Mouse (Mus musculus) gastrocnemius, postnatal 14 days (tissue): ENCODE measurements around the gene Gm13040. TPM values are rescaled to one million over a fixed set of nuclear protein-coding genes. Genes with fewer than 3 reads are reported as not detected.
"Not testable (repeated sequence)": the region's sequence is repeated elsewhere in the genome, so short reads cannot be mapped to it uniquely, and the experiment has no call there.

Experiments
- DNase-seq: peaks from one replicate; pipeline ENCODE4 v3.0.0; 2021; ENCODE audit warnings: mixed read lengths
- intact Hi-C: fragments of 180-260 bp; cut with DNase I; formaldehyde crosslinking; loops from one replicate; pipeline ENCODE4 v1.15.1; 2025; ENCODE audit warnings: low total_unique reads
- long read RNA-seq, 2 experiments: library from polyadenylated mRNA; stranded (forward); transcript quantifications; one replicate each; pipeline ENCODE4 v2.0.0; 2021
- total RNA-seq, 2 experiments: library from RNA; stranded (reverse); gene quantifications; 2 replicates each; pipeline ENCODE4 v1.2.3; 2021

The Gm13040 gene
- not detected for total RNA-seq
- long read RNA-seq, experiment 1: 0 reads
- long read RNA-seq, experiment 2: 0 reads

DNA sequence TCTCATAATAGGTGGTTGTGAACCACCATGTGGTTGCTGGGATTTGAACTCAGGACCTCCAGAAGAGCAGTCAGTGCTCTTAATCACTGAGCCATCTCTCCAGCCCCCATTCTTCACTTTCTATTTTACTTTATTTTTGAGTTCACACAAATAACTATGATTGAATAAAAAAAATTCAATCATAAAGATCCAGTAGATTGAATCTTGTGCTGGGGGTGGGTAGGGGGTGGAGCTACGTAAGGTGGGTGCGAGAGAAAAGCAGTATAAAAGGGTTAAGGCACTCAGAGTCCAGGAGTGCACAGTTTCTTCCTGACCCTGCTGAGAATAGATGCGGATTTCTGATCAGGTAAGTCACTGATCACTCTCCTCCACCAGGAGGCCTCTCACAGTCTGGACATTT is at the start of gene Gm13040:
Gene Gm13040, plus strand, starts transcription at position 301 of the 400 bp plus-strand sequence.
- DNase-seq, intact Hi-C loops: not testable (repeated sequence)

DNA sequence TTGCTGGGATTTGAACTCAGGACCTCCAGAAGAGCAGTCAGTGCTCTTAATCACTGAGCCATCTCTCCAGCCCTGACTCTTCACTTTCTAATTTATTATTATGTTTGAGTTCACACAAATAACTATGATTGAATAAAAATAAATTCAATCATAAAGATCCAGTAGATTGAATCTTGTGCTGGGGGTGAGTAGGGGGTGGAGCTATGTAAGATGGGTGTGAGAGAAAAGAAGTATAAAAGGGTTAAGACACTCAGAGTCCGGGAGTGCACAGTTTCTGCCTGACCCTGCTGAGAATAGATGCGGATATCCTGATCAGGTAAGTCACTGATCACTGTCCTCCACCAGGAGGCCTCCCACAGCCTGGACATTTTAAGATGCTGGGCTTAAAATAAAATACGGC is 24.7 kb upstream of the Gm13040 start, which contains the start of gene Gm13043:
Gene Gm13043, plus strand, starts transcription at position 301 of the 400 bp plus-strand sequence.
- intact Hi-C loops: no loop called here

DNA sequence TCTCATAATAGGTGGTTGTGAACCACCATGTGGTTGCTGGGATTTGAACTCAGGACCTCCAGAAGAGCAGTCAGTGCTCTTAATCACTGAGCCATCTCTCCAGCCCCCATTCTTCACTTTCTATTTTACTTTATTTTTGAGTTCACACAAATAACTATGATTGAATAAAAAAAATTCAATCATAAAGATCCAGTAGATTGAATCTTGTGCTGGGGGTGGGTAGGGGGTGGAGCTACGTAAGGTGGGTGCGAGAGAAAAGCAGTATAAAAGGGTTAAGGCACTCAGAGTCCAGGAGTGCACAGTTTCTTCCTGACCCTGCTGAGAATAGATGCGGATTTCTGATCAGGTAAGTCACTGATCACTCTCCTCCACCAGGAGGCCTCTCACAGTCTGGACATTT is 15.6 kb downstream of the Gm13040 start, which contains the start of the genes BC080695 and Gm13057:
Gene BC080695, plus strand, starts transcription at position 301 of the 400 bp plus-strand sequence.
Gene Gm13057, plus strand, starts transcription at position 310 of the 400 bp plus-strand sequence.
- DNase-seq, intact Hi-C loops: not testable (repeated sequence)

More for the DNA sequence above, 24.7 kb upstream of the Gm13040 start, which contains the start of gene Gm13043:
- no peak for DNase-seq

Other genes with a start within 250 kb of the Gm13040 start
- gene Pdpn, start 236.4 kb upstream of the Gm13040 start, total RNA-seq: 10 to 100 TPM; 12.5 to 16.1 TPM
- gene Lrrc38, start 186.2 kb upstream of the Gm13040 start, total RNA-seq: 10 to 100 TPM; 21.0 to 22.1 TPM
- under 1 TPM in 1 of 2 experiments, not detected in 1; 0.18 TPM for gene Pramel1, start 141.5 kb upstream of the Gm13040 start, total RNA-seq
- gene Pramef8, start 123.5 kb upstream of the Gm13040 start, total RNA-seq: 1 to 10 TPM; 5.2 to 7.0 TPM
- not detected for gene Oog4, start 85.6 kb upstream of the Gm13040 start, total RNA-seq
- gene Gm13043, start 24.6 kb upstream of the Gm13040 start, total RNA-seq: not detected
- gene BC080695, start 15.7 kb downstream of the Gm13040 start, total RNA-seq: not detected
- not detected for gene Gm13057, start 15.8 kb downstream of the Gm13040 start, total RNA-seq
- gene Gm13083, start 79.0 kb downstream of the Gm13040 start, total RNA-seq: not detected
- gene Gm13088, start 121.3 kb downstream of the Gm13040 start, total RNA-seq: not detected
- gene Gm13089, start 166.8 kb downstream of the Gm13040 start, total RNA-seq: not detected
- gene Gm13078, start 183.5 kb downstream of the Gm13040 start, total RNA-seq: not detected